Mouse (Mus musculus) lung, adult 18-20 months (tissue): Measurements from ENCODE around the gene Sppl2b.

Experiments used
- DNase-seq, 2 experiments: peaks; one replicate each; pipeline ENCODE4 v3.0.0; 2022; ENCODE audit warnings: mixed read lengths in 2 of 2

Sppl2b gene

GRCm38 (mm10) chr10:80900318-80901247 lies 45.5 kb downstream of the Sppl2b start, which contains the start of gene Timm13:
Timm13 (minus strand) TSS chr10:80900969.
- peak; percentile 99 to 100 for DNase-seq

GRCm38 (mm10) chr10:80901409-80902272 lies 46.6 kb downstream of the Sppl2b start:
- DNase-seq, result no peak

GRCm38 (mm10) chr10:80902273-80902940 lies 47.3 kb downstream of the Sppl2b start:
- no peak for DNase-seq

GRCm38 (mm10) chr10:80903282-80903681 lies 48.2 kb downstream of the Sppl2b start:
- no peak for DNase-seq

- peak in 1 of 2 experiments; percentile 19 for DNase-seq
These were observed 49.1 kb downstream of the Sppl2b start for GRCm38 (mm10) chr10:80904004-80904693.

GRCm38 (mm10) chr10:80904709-80905108 lies 49.6 kb downstream of the Sppl2b start:
- no peak for DNase-seq

GRCm38 (mm10) chr10:80909375-80910162 lies 54.5 kb downstream of the Sppl2b start:
- no peak for DNase-seq

GRCm38 (mm10) chr10:80911354-80911753 lies 56.3 kb downstream of the Sppl2b start:
- DNase-seq, result no peak

- no peak for DNase-seq
These were observed 56.8 kb downstream of the Sppl2b start for GRCm38 (mm10) chr10:80911891-80912290.

GRCm38 (mm10) chr10:80913364-80914011 lies 58.4 kb downstream of the Sppl2b start:
- DNase-seq, result no peak

- no peak for DNase-seq
These were observed 59.2 kb downstream of the Sppl2b start for GRCm38 (mm10) chr10:80914253-80914656.

- DNase-seq, result no peak
These were observed 60.2 kb downstream of the Sppl2b start for GRCm38 (mm10) chr10:80915260-80915659.

GRCm38 (mm10) chr10:80915736-80916135 lies 60.7 kb downstream of the Sppl2b start:
- DNase-seq, result no peak

GRCm38 (mm10) chr10:80917336-80917778 lies 62.3 kb downstream of the Sppl2b start:
- no peak for DNase-seq

- peak; percentile 66 to 70 for DNase-seq
These were observed 62.8 kb downstream of the Sppl2b start, which contains the start of gene Lmnb2 for GRCm38 (mm10) chr10:80917779-80918434. Lmnb2 (minus strand) TSS chr10:80918245.
